Mouse (Mus musculus) G1E (cell line): ENCODE data around the gene Fam81b.

Experiments used
- CTCF ChIP-seq: IDR thresholded peaks from 2 replicates; pipeline ENCODE4 v1.5.1; 2012; ENCODE audit warnings: low read depth, low read length, inconsistent platforms, mixed read lengths
- GATA1 ChIP-seq: IDR thresholded peaks from 2 replicates; pipeline ENCODE4 v1.6.1; 2012; ENCODE audit warnings: borderline replicate concordance, low read length, inconsistent platforms, mixed read lengths
- POLR2AphosphoS5 ChIP-seq: IDR thresholded peaks from 2 replicates; pipeline ENCODE4 v1.6.1; 2012; ENCODE audit warnings: low read depth, low read length, inconsistent platforms; ENCODE audit not compliant: insufficient replicate concordance

GRCm38 (mm10) chr13:76250092-76250491, 54.8 kb downstream of the Fam81b start:
- TF ChIP-seq CTCF (no peak), GATA1 (no peak), POLR2AphosphoS5 (no peak)
